Mouse (Mus musculus): ENCODE data around the gene Utp18.

DNA sequence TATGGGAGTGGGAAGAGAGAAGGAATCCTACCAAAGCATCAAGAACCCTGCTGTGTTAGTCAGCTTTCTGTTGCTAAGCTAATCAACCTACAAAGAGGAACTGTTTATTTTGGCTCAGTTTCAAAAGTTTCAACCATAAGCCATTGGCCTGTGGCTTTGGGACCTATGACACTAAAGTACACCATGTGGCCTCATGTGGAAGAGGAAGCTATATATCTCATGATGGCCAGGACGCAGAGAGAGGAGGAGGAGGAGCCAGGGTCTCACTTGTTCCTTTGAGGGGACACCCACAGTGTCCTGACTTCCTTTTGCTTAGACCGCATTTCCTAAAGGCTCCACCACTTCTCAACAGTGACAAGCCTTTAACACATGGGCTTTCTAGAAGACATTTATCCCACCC, 64.0 kb downstream of the Utp18 start:
- no peak for TF ChIP-seq POLR2A (IDR thresholded peaks at IDR 0.05; ENCODE audit: control insufficient read depth in 1 of 2, insufficient read depth in 1 of 2, low read depth in 1 of 2, low read length in 2 of 2, poor library complexity in 1 of 2)
- TF ChIP-seq USF1 (IDR thresholded peaks at IDR 0.05; ENCODE audit: low read depth, low read length) = no peak
- no peak for TF ChIP-seq UBTF (IDR thresholded peaks at IDR 0.05; ENCODE audit: borderline replicate concordance, insufficient read depth, low read depth, low read length)
- TF ChIP-seq CTCF (IDR thresholded peaks at IDR 0.05 in 2 of 3, conservative IDR thresholded peaks at IDR 0.05 in 1 of 3; ENCODE audit: control insufficient read depth in 1 of 3, insufficient read depth in 1 of 3, low read depth in 2 of 3, low read length in 3 of 3, poor library complexity in 1 of 3, severe bottlenecking in 1 of 3) = no peak
- no peak for TF ChIP-seq TAL1 (IDR thresholded peaks at IDR 0.05; ENCODE audit: low read length)
- TF ChIP-seq ZC3H11A (IDR thresholded peaks at IDR 0.05; ENCODE audit: low read depth, low read length) = no peak
- no peak for TF ChIP-seq CHD1 (IDR thresholded peaks at IDR 0.05; ENCODE audit: low read depth, low read length)
- TF ChIP-seq MAFK (IDR thresholded peaks at IDR 0.05; ENCODE audit: borderline replicate concordance, low read depth, low read length) = no peak
- TF ChIP-seq RCOR1 (IDR thresholded peaks at IDR 0.05; ENCODE audit: low read depth, low read length) = no peak
- TF ChIP-seq MEF2A (IDR thresholded peaks at IDR 0.05; ENCODE audit: extremely low read depth, insufficient replicate concordance, low read depth, low read length, poor library complexity, severe bottlenecking) = no peak
